Mouse (Mus musculus) myocyte (in vitro differentiated cells): Measurements from ENCODE around the gene Ncoa1.

ENCODE experiments used
- MAX ChIP-seq: IDR thresholded peaks from one replicate; pipeline ENCODE4 v1.6.1; 2011; ENCODE audit warnings: low read depth, mild to moderate bottlenecking, control low read depth
- MYOD1 ChIP-seq, 3 experiments: IDR thresholded peaks; one replicate each; pipeline ENCODE4 v1.6.1; 2011; ENCODE audit warnings: control low read depth in 2 of 3, low read depth in 2 of 3, mild to moderate bottlenecking in 2 of 3, moderate library complexity in 1 of 3; ENCODE audit not compliant: insufficient read length in 2 of 3, control insufficient read depth in 1 of 3
- POLR2A ChIP-seq: IDR thresholded peaks from one replicate; pipeline ENCODE4 v1.6.1; 2011; ENCODE audit warnings: low read depth, mild to moderate bottlenecking, control low read depth, moderate library complexity; ENCODE audit not compliant: insufficient read length
- POLR2AphosphoS2 ChIP-seq: IDR thresholded peaks from one replicate; pipeline ENCODE4 v1.6.1; 2011; ENCODE audit warnings: low read depth, control low read depth; ENCODE audit not compliant: insufficient read length
- REST ChIP-seq: IDR thresholded peaks from one replicate; pipeline ENCODE4 v1.6.1; 2011; ENCODE audit warnings: mild to moderate bottlenecking, control low read depth, moderate library complexity; ENCODE audit not compliant: insufficient read depth, insufficient read length

DNA sequence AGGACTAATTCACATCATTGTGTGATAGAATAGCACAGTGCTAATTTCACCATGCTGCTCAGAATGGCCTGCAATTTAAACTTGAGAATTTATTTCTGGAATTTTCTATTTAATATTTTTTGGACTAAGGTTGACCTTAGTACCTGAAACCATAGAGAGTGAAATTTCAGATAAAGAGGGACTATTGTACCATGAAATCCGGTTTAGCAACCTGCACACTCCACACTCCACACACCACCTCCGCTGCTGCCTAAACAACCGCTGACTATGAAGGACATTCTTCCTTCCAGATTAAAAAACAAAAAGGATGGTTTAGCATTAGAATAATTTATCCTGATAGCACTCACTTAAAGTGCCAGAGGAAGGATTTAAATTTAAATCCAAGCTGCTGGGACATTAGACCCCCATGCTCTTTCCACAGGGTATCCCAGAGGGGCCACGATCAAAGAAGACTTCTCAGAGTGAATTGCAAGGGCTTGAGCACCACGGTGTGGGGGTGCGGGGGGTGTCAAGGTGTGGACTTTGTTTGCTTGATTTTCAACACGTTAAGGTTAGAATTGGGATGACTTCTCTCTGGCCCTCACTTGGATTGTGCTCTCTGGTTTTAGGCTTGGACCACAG is 29.9 kb upstream of the Ncoa1 start:
- TF ChIP-seq POLR2AphosphoS2: no peak
- TF ChIP-seq POLR2A: no peak
- TF ChIP-seq MAX: no peak
- TF ChIP-seq REST: no peak
- no peak for TF ChIP-seq MYOD1 (IDR thresholded peaks at IDR 0.05; ENCODE audit: control insufficient read depth in 1 of 3, insufficient read length in 2 of 3, low read depth in 2 of 3)
